Mouse (Mus musculus) cerebellum, postnatal 36 days (tissue): ENCODE results near the gene Cd24a.

Experiments
- DNase-seq, 2 experiments: peaks; one replicate each; pipeline ENCODE4 v3.0.0; 2021 to 2022; ENCODE audit warnings: mixed read lengths in 2 of 2

Gene Cd24a

GRCm38 (mm10) chr10:43577997-43578331, at the start of gene Cd24a:
TSS of gene Cd24a (plus strand) at chr10:43578284.
- no peak for DNase-seq

GRCm38 (mm10) chr10:43534382-43534781, 43.7 kb upstream of the Cd24a start:
- DNase-seq = no peak

- DNase-seq = no peak
These were observed 40.4 kb upstream of the Cd24a start for GRCm38 (mm10) chr10:43537652-43538051.

DNA sequence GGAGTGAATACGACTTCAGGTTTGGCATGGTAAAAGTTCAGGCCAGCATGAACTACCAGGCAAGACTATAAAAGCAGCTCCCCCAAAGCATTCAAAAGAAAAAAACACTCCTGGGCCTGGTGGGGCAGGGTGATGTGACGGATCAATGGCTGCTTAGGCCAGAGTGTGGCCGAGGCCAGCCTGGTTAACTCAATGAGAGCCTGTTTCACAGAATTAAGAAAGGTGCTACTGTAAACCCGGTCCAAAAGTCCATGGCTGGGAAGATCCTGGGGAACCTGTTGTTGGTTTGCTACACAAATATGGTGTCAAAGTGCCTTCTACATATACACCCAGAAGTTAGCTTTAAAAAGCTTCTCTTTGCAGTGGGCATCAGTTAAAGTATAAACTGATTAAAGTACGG, 39.3 kb upstream of the Cd24a start:
- no peak for DNase-seq

GRCm38 (mm10) chr10:43539746-43540310, 38.3 kb upstream of the Cd24a start:
- DNase-seq = no peak

DNA sequence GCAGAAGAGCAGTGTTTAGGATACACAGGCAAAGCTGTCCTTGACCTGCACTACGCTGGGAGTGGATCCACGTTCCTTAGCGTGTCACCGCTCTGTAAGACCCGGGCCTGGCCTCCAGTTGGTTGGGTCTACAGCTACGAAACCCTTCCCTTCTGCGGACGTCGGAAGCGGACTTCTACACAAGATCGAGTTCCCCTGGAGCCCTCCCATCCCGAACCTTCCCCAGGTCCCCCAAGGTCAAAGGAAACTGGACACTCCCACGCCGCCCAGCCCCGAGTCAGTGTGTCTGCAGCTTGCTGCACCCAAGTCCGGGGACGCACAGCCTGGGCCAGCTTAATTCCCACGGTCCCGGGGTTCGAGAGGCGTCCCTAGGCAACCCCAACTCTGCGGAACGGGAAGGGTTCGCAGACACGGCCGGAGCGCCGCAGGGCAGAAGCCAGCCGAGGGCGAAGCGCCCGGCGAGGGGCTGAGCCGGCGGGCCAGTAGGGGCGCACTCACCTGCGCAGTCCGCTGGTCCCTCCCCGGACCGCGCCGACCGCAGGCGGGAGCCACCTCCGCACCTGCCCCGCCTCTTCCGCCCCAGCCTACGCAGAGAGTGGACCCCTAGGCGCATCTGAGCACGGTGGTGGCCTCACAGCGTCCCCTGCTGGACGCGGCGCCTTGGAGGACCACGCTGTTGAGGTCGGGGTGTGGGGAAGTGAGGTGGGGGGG, 37.5 kb upstream of the Cd24a start, which contains the start of gene 1700021F05Rik:
Gene 1700021F05Rik (minus strand): TSS at position 553 of the 711 bp plus-strand sequence.
- peak; percentile 96 to 97 for DNase-seq

DNA sequence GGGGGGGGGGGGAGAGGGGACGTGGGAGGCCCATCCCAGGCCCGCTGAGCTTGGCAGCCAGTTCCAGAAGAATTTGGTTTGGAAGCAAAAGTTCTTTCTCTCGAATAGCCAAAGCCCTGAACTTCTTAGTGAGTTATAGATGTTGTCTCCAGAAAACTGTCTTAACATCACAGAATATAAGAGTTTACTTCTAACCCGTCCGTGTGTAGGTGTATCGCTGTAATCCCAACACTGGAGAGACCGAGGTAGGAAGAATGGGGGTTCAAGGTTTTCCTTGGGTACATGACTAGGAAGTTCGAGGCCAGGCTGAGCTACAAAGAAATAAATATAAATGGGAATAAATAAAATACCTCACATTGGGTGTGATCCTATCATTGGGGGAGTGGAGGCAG, 36.9 kb upstream of the Cd24a start:
- DNase-seq = no peak

- DNase-seq = no peak
These were observed 28.7 kb upstream of the Cd24a start for GRCm38 (mm10) chr10:43549411-43549810.

DNA sequence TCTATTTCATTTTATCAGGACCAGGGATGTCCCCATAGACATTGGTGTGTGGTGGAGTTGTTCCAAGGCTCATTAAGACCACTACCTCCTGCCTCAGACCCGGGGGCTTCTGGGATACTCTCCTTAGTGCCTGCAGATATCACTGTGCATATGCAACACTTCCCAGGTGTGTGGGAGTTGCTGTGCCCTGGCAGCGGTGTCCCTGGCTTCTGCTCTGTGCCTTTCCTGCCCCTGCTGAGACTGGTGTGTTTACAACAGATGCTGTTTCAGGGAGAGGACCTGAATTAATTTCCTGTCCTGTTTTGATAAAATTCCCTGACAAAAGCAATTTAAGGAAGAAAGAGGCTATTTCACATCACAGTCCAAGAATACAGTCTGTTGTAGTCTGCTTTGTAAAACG, 27.2 kb upstream of the Cd24a start:
- no peak for DNase-seq

- no peak for DNase-seq
These were observed 26.7 kb upstream of the Cd24a start for GRCm38 (mm10) chr10:43551388-43551787.

DNA sequence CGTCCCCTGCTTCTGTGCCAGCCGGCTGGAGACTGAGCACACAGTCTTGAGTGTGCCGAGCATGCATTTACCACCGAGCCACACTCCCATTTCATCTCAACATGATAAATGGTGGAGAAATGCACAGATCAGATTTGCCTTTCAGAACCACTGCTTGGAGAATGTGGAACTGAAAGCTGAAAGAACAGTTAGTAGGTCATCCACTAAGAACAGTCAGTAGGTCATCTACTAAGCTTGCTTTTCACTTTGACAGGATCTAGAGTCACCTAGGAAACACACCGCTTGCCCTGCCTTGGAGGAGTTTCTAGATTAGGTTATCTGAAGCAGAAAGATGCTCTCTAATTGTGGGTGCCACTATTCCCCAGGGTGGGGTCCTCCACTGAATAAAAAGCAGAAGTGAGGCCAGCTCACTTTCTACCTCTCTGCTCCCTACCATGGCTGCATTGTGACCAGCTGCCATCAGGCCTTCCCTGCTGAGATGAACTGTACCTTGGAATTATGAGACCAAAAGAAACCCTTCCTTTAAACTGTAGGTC, 20.4 kb upstream of the Cd24a start:
- DNase-seq = no peak

DNA sequence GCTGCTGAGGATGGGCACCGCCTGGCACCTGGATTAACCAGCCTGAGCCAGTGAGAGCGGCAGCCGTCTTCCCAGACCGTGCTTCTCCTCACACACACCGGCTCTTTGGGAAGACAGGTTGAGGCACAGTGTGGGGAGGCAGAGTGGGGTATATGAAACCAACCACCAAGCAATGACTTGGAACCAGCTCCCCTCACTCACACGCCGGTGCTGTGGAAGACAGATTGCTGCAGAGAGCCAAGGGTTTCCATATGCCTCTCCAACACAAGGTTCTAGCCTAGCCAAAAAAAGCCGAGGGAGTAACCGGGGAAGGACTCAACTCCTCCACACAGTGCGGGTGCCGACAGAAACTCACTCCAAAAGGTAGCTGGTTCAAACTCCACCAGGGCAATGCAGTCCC, 18.8 kb upstream of the Cd24a start:
- DNase-seq = no peak

DNA sequence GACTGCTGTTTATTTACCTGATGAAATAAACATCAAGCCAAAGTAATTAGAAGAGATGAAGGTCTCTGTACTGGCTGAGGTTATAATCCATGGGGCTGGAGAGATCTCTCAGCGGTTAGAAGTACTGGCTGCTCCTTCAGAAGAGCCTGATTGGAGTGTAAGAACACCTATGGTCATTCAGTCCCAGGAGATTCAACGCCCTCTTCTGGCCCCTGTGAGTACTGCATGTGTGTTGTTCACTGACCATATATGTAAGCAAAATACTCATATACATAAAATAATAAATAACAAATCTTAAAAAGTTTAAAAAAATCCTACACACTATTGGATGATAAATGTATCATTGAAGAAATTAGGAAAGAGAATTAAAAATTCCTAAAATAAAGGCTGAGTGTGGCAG, 17.3 kb upstream of the Cd24a start:
- no peak for DNase-seq

DNA sequence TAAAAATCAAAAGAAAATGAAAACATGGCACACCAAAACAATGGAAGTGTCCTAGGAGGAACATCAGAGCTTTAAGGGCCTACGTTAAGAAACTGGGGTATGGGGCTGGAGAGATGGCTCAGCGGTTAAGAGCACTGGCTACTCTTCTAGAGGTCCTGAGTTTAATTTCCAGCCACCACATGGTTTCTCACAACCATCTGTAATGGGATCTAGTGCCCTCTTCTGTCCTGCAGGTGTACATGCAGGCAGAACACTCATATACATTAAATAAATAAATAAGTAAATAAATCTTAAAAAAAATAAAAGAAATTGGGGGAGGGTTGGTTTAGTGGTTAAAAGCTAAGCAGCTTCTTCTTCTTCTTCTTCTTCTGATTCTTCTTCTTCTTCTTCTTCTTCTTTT, 16.8 kb upstream of the Cd24a start:
- no peak for DNase-seq

DNA sequence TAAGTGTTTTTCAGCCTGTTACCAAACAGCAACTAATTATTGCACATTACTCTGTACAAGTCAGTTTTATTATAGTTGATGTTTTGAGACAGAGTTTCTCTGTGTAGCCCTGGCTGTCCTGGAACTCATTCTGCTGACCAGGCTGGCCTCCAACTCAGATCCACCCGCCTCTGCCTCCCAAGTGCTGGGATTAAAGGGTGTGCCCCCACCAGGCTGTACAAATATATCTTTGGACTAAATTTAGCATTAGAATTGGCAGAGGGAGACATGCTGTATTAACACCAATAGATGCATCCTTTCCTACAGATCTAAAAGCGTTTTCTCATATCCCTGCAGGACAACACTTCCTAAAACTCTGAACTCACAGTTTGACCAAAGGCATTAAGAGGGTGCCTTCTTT, 3.7 kb upstream of the Cd24a start:
- DNase-seq = no peak

GRCm38 (mm10) chr10:43574956-43575355, 3.1 kb upstream of the Cd24a start:
- DNase-seq = peak; percentile 71 to 81

GRCm38 (mm10) chr10:43577299-43577996, 636 bp upstream of the Cd24a start:
- DNase-seq = no peak

- peak; percentile 6 to 7 for DNase-seq
These were observed 276 bp downstream of the Cd24a start for GRCm38 (mm10) chr10:43578366-43578753.

DNA sequence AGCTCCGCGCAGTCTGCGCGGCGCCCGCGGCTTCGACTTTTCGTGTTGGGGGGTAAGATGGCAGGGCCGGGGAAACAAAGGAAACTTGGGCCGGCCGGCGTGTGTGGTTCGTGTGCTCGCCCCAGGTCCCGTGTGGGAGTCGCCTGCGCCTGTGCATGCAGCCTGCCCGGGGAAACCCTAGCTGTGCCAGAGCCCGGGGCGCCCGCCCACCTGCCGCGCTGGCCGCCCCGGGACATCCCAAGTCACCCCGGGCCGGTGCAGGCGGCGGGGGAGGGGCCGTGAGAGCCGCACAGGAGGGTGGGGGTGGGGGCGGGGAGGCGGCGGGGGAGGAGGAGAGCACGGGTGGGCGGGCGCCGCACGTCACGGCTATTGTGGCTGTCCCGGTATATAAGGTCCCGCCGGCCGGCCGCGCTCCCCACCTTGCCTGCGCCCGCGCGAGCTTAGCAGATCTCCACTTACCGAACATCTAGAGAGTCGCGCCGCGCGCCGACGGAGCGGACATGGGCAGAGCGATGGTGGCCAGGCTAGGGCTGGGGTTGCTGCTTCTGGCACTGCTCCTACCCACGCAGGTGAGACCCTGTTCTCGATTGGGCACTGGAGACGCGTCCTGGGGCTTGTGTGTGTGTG, 783 bp downstream of the Cd24a start:
- peak; percentile 6 for DNase-seq

DNA sequence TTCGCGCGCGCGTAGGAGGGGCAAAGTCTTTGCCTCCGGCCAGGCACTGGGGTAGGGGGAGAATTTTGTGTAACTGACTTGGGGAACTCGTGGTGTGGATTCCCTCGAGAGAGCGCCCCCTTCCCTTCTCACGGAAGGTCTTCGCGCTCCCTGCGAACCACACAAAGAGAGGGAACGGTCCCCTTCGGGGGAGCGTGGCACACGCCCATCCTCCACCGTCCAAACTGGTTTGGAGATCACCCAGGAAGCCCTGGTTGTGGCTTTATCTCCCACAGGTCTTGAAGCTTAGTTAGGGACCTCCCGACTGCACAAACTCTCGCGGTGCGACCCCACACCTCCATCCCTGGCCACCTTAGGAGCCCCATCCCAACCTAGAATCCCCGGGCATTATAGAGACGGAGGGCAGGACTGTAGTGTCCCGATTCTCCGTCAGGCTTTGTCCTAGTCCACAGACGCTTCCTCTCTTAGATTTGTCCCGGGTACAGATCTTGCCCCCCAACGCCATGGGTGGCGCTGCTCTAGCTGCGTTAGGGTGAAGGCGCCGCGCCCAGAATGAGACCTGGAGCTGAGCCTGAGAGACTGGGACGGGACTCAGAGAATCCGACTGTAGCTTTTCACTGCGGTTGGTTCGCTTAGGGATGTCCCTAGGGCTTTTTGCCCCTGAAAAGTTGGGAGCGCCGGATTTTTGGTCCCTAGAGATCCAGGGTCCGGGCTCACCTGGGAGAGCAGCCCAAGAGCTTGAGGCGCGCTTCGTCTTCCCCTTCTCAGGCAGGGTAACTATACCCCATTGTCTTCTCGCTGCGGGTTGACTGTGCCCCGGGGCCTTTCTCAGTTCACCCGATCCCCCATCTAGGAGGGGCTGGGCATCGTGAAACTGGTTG, 1.5 kb downstream of the Cd24a start:
- DNase-seq = no peak

- DNase-seq = peak in 1 of 2 experiments; percentile 9
These were observed 2.6 kb downstream of the Cd24a start for GRCm38 (mm10) chr10:43580649-43581078.

GRCm38 (mm10) chr10:43581260-43581659, 3.2 kb downstream of the Cd24a start:
- DNase-seq = no peak
